Mouse (Mus musculus) C2C12 (cell line): ENCODE results near the gene Plpp2. TPM values are rescaled to one million over a fixed set of nuclear protein-coding genes. Genes with fewer than 3 reads are reported as not detected.

Source experiments
- H3K27me3 ChIP-seq: one replicate; pipeline ENCODE4 v1.6.1; 2011; ENCODE audit not compliant: control insufficient read depth, insufficient read depth, insufficient read length
- H3K36me3 ChIP-seq: one replicate; pipeline ENCODE4 v1.6.1; 2011; ENCODE audit not compliant: control insufficient read depth, insufficient read depth
- H3K4me3 ChIP-seq: one replicate; pipeline ENCODE4 v1.5.1; 2011; ENCODE audit warnings: mild to moderate bottlenecking, control low read depth; ENCODE audit not compliant: poor library complexity, insufficient read depth, severe bottlenecking
- H3K79me2 ChIP-seq: one replicate; pipeline ENCODE4 v1.6.1; 2011; ENCODE audit not compliant: control insufficient read depth, insufficient read depth
- H3K79me3 ChIP-seq: one replicate; pipeline ENCODE4 v1.6.1; 2011; ENCODE audit warnings: low read depth, control low read depth
- H3ac ChIP-seq: one replicate; pipeline ENCODE3; 2011; ENCODE audit warnings: low read depth; ENCODE audit not compliant: control insufficient read depth, insufficient read length
- CEBPB ChIP-seq: IDR thresholded peaks from one replicate; pipeline ENCODE4 v1.6.1; 2011; ENCODE audit warnings: low read depth, mild to moderate bottlenecking, control low read depth, moderate library complexity
- CTCF ChIP-seq: IDR thresholded peaks from one replicate; pipeline ENCODE4 v1.5.1; 2011; ENCODE audit not compliant: control insufficient read depth, insufficient read depth, insufficient read length
- FOSL1 ChIP-seq: IDR thresholded peaks from one replicate; pipeline ENCODE4 v1.8.0; 2011; ENCODE audit warnings: mild to moderate bottlenecking, low read length; ENCODE audit not compliant: poor library complexity, insufficient read depth, severe bottlenecking
- MAX ChIP-seq: IDR thresholded peaks from one replicate; pipeline ENCODE4 v1.6.1; 2011; ENCODE audit warnings: mild to moderate bottlenecking, control low read depth
- MYOD1 ChIP-seq: IDR thresholded peaks from one replicate; pipeline ENCODE4 v1.6.1; 2011; ENCODE audit warnings: low read depth; ENCODE audit not compliant: control insufficient read depth, insufficient read length
- MYOG ChIP-seq: IDR thresholded peaks from one replicate; pipeline ENCODE4 v1.6.1; 2011; ENCODE audit not compliant: control insufficient read depth, insufficient read length; ENCODE audit errors: extremely low read depth
- USF1 ChIP-seq: IDR thresholded peaks from one replicate; pipeline ENCODE4 v1.6.1; 2011; ENCODE audit warnings: low read depth, mild to moderate bottlenecking, control low read depth, moderate library complexity
- polyA plus RNA-seq: library from polyadenylated mRNA; unstranded; fragments of >200 nt; fragmentation: generic; extraction: Trizol; gene quantifications from one replicate; pipeline ENCODE4 v1.2.1, GENCODE M21; 2012; ENCODE audit warnings: missing spikeins

Gene Plpp2
- polyA plus RNA-seq, 1 experiment = 166 TPM

DNA sequence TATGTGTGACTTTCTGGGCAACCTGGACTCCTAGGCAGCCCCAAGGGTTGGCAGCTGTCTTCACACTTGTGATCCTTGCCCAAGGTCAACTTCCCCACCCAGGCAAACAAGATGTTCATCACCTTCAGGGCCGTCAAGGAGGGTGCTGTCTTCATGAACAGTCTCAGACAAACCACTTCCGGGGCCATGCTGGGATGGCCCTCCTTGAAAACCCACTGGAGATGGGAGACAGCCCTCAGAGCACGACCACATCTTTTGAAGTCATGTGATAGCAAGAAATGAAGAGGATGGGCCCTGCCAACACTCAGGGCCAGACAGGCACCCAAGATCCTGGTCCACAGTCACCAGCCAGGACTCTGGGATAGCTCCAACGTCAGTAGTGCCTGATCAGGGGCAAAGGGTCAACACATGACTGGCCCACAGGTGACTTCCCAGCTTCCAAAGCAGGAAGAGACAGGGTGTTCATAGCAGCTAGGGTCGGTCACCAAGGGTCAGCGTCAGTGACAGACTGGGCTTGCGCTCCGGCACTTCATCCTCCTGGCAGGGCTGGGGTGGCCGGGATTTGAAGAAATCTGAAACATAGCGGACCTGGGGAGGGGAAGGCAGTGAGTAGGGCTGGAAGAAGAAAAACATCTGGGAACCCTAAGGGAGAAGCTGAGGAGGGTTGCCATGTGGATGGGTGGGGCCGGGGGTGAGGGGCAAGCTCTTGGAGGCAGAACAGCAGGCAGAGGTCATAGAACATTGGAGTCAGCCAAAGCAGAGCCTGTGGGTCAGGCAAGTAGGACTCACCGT is 6.7 kb downstream of the Plpp2 start:
- no peaks in the 10 kb centered on the region for H3K27me3 ChIP-seq
- no peak overlapping the region for H3K4me3 ChIP-seq
- peaks cover 85% of the 10 kb centered on the region for H3K36me3 ChIP-seq
- H3K79me3 ChIP-seq = peaks cover 33% of the 10 kb centered on the region
- H3ac ChIP-seq = no peak overlapping the region
- H3K79me2 ChIP-seq = peaks cover 53% of the 10 kb centered on the region
- no peak for TF ChIP-seq CTCF
- TF ChIP-seq MAX = no peak
- TF ChIP-seq MYOD1 = no peak
- TF ChIP-seq CEBPB = no peak
- TF ChIP-seq FOSL1 = no peak
- no peak for TF ChIP-seq MYOG
- no peak for TF ChIP-seq USF1

DNA sequence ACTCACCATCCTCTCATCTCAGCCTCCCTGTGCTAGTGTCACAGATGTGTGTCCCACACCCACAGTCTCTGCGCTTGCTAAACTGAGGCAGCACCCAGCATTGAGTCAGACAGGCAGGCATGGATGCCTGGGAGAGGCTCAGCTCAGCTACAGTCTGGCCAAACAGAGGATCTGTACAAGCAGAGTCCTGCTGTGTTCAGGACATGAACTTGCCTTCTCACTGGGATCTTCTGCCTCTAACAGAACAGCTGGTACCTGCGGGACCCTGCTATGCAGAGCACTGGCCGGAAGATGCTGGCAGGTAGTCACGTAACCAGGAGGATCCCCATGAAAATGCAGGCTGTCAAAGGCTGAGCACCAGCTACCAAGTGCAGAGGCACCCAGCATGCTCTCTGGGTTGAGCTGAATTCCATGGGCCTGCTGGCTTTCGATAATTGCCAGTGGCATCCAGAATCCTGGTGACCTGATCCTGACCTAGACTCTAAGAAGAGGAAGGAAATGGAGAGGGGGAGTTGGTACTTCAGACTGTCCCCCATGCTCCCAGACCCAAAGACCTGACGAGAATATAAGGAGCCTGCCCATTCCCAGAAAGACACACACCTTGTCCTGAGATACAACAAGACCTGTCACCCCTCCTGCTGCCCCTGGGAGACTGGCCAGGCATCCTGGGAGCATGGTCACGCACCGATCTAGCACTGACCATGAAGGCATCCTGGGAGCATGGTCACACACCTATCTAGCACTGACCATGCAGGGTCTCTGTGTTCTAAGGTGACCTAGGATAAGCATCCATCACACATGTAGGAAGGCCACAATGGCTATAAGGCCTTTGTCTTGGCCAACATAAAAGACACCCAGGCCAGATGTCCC is 7.9 kb downstream of the Plpp2 start:
- TF ChIP-seq MAX = no peak
- peaks cover 85% of the 10 kb centered on the region for H3K36me3 ChIP-seq
- H3K79me3 ChIP-seq = peaks cover 23% of the 10 kb centered on the region
- no peak overlapping the region for H3ac ChIP-seq
- H3K79me2 ChIP-seq = peaks cover 41% of the 10 kb centered on the region
- no peaks in the 10 kb centered on the region for H3K27me3 ChIP-seq
- no peak overlapping the region for H3K4me3 ChIP-seq

DNA sequence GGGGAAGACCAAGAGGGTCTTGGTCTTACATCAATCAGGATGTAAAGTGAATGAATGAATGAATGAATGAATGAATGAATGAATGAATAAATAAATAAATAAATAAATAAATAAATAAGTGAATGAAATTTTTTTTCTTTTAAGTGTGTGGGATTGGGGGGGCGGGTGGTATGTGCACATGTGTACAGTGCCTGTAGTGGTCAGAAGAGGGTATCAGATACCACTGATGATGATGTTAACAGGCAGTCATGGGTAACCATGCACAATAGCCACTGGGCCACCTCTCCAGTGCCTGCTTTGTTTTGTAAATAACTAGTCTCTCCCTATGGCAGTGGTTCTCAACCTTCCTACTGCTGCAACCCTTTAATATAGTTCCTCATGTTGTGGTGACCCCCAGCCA is 9.2 kb downstream of the Plpp2 start:
- peaks cover 29% of the 10 kb centered on the region for H3K79me2 ChIP-seq
- TF ChIP-seq CEBPB (no peak), MAX (no peak), MYOD1 (no peak), MYOG (no peak), FOSL1 (no peak), CTCF (no peak), USF1 (no peak)
- H3K79me3 ChIP-seq = peaks cover 10% of the 10 kb centered on the region
- H3K27me3 ChIP-seq = no peaks in the 10 kb centered on the region
- H3ac ChIP-seq = no peak overlapping the region
- H3K4me3 ChIP-seq = no peak overlapping the region
- peaks cover 86% of the 10 kb centered on the region for H3K36me3 ChIP-seq

DNA sequence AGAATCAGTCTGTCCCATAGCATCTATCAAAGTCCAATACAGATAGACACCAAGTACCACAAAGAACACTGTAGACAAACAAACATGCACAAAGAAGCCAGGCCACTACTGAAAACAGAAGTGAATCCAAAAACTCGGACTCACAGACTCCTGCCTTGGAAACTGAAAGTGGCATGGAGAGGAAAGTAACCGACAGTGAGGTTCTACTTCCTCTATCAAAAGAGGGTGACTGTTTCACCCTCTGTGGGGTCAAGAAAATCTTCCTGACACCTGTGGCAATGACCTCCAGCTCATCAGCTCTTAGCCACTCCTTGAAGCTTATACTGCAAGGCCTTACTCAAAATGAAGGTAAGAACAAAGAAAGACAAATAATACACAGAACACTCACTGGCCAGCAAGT is 26.9 kb downstream of the Plpp2 start:
- no peaks in the 10 kb centered on the region for H3K79me3 ChIP-seq
- no peak overlapping the region for H3K4me3 ChIP-seq
- no peaks in the 10 kb centered on the region for H3K79me2 ChIP-seq
- no peak overlapping the region for H3ac ChIP-seq
- H3K27me3 ChIP-seq = no peaks in the 10 kb centered on the region
- TF ChIP-seq CTCF (no peak), USF1 (no peak), CEBPB (no peak), MAX (no peak), FOSL1 (no peak), MYOD1 (no peak), MYOG (no peak)
- peaks cover 18% of the 10 kb centered on the region for H3K36me3 ChIP-seq

DNA sequence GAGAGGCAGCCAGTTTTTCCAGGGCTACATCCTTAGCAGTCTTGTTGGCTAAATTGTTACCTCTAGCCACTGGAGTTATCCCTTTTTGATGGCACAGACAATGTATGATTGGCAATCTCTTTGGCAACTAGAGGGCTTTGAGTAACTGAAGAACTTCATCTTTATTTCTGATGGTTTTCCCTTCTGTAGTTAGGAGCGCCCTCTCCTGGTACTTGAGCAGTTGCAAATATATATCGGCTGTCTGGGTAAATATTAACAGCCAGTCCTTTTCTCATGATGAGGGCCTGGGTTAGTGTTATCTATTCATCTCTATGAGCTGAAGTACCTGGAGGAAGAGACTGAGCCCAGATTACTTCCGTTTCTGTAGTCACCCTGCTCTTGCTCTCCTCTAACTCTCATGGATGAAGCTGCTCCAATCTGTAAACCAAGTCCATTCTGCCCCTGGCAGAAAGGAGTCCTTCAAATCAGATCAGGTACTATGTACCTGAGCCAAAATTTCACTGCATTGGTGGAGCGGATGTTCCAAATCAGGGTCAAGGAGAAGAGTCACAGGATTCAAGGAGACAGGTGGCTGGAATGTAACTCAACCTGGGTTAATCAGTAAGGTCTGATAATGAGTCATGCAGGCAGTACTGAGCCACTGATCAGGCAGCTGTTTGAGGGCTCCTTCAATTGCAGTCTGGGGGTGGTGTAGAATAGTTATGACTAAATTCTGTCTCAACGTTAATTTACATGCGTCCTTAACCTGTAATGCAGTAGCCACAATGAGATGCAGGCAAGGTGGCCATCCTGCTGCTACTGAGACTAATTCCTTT is 30.6 kb downstream of the Plpp2 start:
- H3K27me3 ChIP-seq = no peaks in the 10 kb centered on the region
- H3K36me3 ChIP-seq = peaks cover 2% of the 10 kb centered on the region
- no peak overlapping the region for H3ac ChIP-seq
- TF ChIP-seq MYOD1 = peak; percentile 41
- no peak for TF ChIP-seq CEBPB
- H3K4me3 ChIP-seq = no peak overlapping the region
- no peaks in the 10 kb centered on the region for H3K79me3 ChIP-seq
- H3K79me2 ChIP-seq = no peaks in the 10 kb centered on the region
